Mouse (Mus musculus) lung, postnatal 0 days (tissue): ENCODE measurements around the gene Arhgap35.

Experiments used
- CTCF ChIP-seq: IDR thresholded peaks from 2 replicates; pipeline ENCODE4 v1.5.1; 2016; ENCODE audit warnings: antibody characterized with exemption, mild to moderate bottlenecking
- EP300 ChIP-seq: IDR thresholded peaks from 2 replicates; pipeline ENCODE4 v1.6.1; 2016; ENCODE audit warnings: antibody characterized with exemption, mild to moderate bottlenecking, control low read depth

- no peak for TF ChIP-seq EP300
- no peak for TF ChIP-seq CTCF
These were observed 140.3 kb downstream of the Arhgap35 start for GRCm38 (mm10) chr7:16474445-16474844.
